Mouse (Mus musculus): ENCODE results near the gene Srxn1. TPM values are rescaled to one million over a fixed set of nuclear protein-coding genes. Genes with fewer than 3 reads are reported as not detected.

Srxn1 gene
- total and polyA plus RNA-seq, 2 experiments from 2014 or later, result 9.5 to 10.9 TPM

DNA sequence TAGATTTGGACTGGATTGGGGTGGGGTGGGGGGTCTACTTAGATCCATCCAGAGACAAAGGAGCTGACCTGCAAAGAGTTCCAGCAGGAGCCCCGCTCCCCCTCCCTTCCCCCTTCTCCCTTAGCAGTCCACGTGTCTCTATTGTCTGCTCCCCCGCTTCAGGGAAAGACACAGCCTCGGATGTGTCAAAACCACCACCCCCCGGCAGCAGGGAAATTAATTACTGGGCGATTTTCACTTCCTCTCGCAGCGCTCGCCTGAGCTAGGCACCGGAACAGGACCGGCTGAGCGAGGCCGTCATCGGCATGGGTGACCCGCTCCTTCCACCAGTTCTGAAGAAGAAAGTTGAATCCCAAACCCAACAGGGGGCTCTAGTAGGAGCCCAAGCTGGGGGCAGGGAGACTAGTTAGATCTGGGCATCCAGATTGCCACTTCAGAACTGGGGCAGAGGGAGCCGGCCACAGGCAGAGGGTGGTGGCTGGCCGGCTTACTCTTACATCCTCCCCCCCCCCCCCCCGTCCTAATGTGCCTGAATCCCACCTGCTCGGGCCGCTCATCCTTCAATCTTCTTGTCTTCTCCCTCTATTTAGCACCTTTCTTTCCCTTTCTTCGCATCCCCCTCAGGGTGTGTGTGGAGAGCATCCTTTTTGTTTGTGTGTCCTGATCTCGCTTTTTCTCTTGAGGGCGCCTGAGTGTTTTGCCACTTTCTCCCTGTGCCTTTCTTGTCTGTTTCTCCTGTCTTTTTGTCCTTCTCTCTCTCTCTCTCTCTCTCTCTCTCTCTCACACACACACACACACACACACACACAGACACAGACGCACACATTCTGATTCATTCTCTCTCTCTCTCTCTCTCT, 24.4 kb upstream of the Srxn1 start, which contains the start of gene Scrt2:
Gene Scrt2, plus strand, starts transcription at position 845 of the 857 bp plus-strand sequence.
- ATAC-seq (ENCODE audit: insufficient read depth, low read depth) (no peak), DNase-seq (ENCODE audit: low spot score) (no peak)
- Histone ChIP-seq H3K4me2 (ENCODE audit: low read depth, low read length) (peak within 1 kb of the TSS; percentile 46), H3K36me3 (replicated peaks; ENCODE audit: control insufficient read depth, insufficient read depth, low read length) (no peaks in the 10 kb centered on the region), H3K4me1 (ENCODE audit: control insufficient read depth, insufficient read depth) (no peaks in the 10 kb centered on the region), H3K9ac (replicated peaks; ENCODE audit: low read depth, low read length) (no peak within 1 kb of the TSS), H3K27me3 (ENCODE audit: control insufficient read depth, insufficient read depth, low read length) (peaks cover 86% of the 10 kb centered on the region), H3K9me3 (replicated peaks; ENCODE audit: control insufficient read depth, low read length) (no peaks in the 10 kb centered on the region), H3K4me3 (ENCODE audit: low read depth, low read length) (peak within 1 kb of the TSS; percentile 28), H3K27ac (ENCODE audit: low read depth) (no peak within 1 kb of the TSS)
- TF ChIP-seq EP300 (IDR thresholded peaks at IDR 0.05; ENCODE audit: low read depth) (no peak), CTCF (IDR thresholded peaks at IDR 0.05; ENCODE audit: low read depth) (no peak)
- 3% methylated on average over 24 of the region's 24 CpGs for WGBS

DNA sequence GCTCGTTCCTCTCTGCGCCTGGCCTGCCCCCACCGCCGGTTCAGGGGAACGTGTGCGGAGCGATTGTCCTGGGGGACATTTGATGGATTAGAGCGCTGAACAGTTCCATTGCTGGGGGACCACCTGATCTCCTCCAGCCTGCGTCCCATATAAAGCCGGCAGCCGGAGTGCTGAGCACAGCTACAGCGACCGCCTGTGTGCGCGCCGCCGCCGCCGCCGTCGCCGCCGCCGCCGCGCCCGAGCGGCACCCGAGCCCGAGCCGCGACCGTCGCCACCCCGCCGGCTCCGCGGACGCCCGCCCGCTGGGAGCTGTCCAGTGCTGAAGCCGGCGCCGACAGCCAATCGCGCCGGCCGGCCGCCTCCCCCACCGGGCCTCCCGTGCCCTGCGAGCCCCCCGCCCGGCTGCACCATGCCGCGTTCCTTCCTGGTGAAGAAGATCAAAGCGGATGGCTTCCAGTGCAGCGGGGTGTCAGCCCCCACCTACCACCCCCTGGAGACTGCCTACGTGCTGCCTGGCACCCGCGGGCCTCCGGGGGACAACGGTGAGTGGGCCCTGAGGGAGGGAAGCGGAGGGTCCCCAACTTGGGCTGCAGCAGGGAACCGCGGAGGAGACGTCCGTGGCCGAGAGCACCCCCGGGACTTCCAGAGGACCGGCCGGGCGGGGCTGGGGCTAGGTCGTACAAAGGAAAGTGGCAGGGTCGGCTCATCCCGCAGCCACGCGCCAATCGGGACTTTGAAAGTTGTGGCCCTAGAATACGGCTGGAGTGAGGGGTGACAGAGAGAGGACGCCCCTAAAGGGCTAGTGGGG, 23.5 kb upstream of the Srxn1 start:
- Histone ChIP-seq H3K27me3 (ENCODE audit: control insufficient read depth, insufficient read depth, low read length) (peaks cover 78% of the 10 kb centered on the region), H3K27ac (ENCODE audit: low read depth) (no peak overlapping the region), H3K36me3 (replicated peaks; ENCODE audit: control insufficient read depth, insufficient read depth, low read length) (no peaks in the 10 kb centered on the region), H3K9ac (replicated peaks; ENCODE audit: low read depth, low read length) (no peak overlapping the region), H3K4me3 (ENCODE audit: low read depth, low read length) (peak overlapping the region; percentile 28), H3K9me3 (replicated peaks; ENCODE audit: control insufficient read depth, low read length) (no peaks in the 10 kb centered on the region), H3K4me2 (ENCODE audit: low read depth, low read length) (peak overlapping the region; percentile 46), H3K4me1 (ENCODE audit: control insufficient read depth, insufficient read depth) (no peaks in the 10 kb centered on the region)
- DNase-seq (ENCODE audit: low spot score) (peak; percentile 67), ATAC-seq (ENCODE audit: insufficient read depth, low read depth) (peak; percentile 90)
- TF ChIP-seq CTCF (IDR thresholded peaks at IDR 0.05; ENCODE audit: low read depth), result no peak
- TF ChIP-seq EP300 (IDR thresholded peaks at IDR 0.05; ENCODE audit: low read depth), result no peak
- WGBS, result under 1% methylated on average over 73 of the region's 81 CpGs

DNA sequence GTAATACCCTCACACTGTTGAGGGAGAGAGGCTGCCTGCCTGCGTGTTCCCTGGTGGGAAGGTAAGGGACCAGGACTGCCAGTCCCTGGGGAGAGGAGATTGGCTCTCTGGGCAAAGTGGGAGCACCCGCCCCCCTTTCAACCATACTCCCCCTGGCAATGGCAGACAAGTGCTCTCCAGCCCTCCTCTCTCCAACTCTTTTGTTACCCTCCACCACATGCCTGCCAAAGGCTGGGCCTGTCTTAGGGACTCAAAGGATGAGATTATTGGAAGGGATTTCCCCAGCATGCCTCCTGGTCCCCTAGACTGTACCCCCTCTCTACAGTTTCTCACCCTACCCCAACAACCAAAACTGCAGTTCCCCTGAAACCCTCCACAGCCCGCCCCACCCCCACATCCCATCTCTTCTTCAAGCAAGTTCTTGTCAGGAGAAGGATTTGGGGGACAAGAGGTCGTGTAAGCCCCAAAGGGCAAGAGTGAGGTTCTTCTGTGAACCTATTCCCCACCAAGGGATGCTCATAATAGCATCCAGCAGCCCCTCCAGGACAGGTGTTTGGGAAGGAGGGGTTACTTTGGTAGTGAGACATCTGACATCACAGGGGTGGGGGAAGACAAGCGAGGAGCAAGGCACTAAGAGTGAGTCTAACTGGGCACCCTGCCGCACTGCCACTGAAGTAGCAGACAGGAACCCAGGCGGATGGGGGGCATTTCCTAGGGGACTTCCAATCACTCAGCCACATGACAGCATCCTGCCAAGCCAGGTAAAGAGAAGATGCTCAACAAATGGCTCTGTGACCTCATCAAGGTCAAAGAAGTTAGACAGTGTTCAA, 22.6 kb upstream of the Srxn1 start:
- ATAC-seq (ENCODE audit: insufficient read depth, low read depth) (no peak), DNase-seq (ENCODE audit: low spot score) (no peak)
- Histone ChIP-seq H3K27ac (ENCODE audit: low read depth) (no peak overlapping the region), H3K9ac (replicated peaks; ENCODE audit: low read depth, low read length) (no peak overlapping the region), H3K36me3 (replicated peaks; ENCODE audit: control insufficient read depth, insufficient read depth, low read length) (no peaks in the 10 kb centered on the region), H3K4me2 (ENCODE audit: low read depth, low read length) (no peak overlapping the region), H3K9me3 (replicated peaks; ENCODE audit: control insufficient read depth, low read length) (no peaks in the 10 kb centered on the region), H3K4me3 (ENCODE audit: low read depth, low read length) (no peak overlapping the region), H3K27me3 (ENCODE audit: control insufficient read depth, insufficient read depth, low read length) (peaks cover 70% of the 10 kb centered on the region), H3K4me1 (ENCODE audit: control insufficient read depth, insufficient read depth) (peaks cover 4% of the 10 kb centered on the region; the same call in 1 of the 2 replicates)
- 19% methylated on average over 7 of the region's 7 CpGs for WGBS
- TF ChIP-seq EP300 (IDR thresholded peaks at IDR 0.05; ENCODE audit: low read depth) (no peak), CTCF (IDR thresholded peaks at IDR 0.05; ENCODE audit: low read depth) (no peak)

DNA sequence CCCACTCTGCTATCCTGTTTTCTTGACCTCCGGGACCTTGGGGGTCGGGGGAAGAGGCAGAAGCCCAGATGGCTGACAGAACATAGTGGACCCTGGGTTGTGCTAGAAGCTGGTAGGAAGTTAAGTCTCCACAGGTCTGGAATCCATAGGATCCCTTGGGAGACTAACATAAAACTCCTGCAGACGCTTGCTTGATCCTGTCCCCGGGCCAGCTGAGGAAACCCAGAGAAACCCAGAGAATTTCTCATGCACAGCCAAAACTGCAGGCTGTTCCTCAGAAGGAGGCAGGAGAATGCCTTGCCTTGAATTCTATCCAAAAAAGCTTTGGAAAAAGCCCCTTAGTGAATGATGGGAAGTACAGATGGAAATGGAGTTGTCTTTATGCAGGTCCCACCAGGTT, 21.9 kb upstream of the Srxn1 start:
- Histone ChIP-seq H3K9me3 (replicated peaks; ENCODE audit: control insufficient read depth, low read length) (no peaks in the 10 kb centered on the region), H3K4me3 (ENCODE audit: low read depth, low read length) (no peak overlapping the region), H3K4me1 (ENCODE audit: control insufficient read depth, insufficient read depth) (peaks cover 4% of the 10 kb centered on the region; the same call in 1 of the 2 replicates), H3K36me3 (replicated peaks; ENCODE audit: control insufficient read depth, insufficient read depth, low read length) (no peaks in the 10 kb centered on the region), H3K9ac (replicated peaks; ENCODE audit: low read depth, low read length) (no peak overlapping the region), H3K27me3 (ENCODE audit: control insufficient read depth, insufficient read depth, low read length) (peaks cover 64% of the 10 kb centered on the region), H3K27ac (ENCODE audit: low read depth) (no peak overlapping the region), H3K4me2 (ENCODE audit: low read depth, low read length) (no peak overlapping the region)
- 74% methylated on average over 4 of the region's 4 CpGs for WGBS
- no peak for TF ChIP-seq EP300 (IDR thresholded peaks at IDR 0.05; ENCODE audit: low read depth)
- TF ChIP-seq CTCF (IDR thresholded peaks at IDR 0.05; ENCODE audit: low read depth), result no peak
- ATAC-seq (ENCODE audit: insufficient read depth, low read depth) (no peak), DNase-seq (ENCODE audit: low spot score) (no peak)

DNA sequence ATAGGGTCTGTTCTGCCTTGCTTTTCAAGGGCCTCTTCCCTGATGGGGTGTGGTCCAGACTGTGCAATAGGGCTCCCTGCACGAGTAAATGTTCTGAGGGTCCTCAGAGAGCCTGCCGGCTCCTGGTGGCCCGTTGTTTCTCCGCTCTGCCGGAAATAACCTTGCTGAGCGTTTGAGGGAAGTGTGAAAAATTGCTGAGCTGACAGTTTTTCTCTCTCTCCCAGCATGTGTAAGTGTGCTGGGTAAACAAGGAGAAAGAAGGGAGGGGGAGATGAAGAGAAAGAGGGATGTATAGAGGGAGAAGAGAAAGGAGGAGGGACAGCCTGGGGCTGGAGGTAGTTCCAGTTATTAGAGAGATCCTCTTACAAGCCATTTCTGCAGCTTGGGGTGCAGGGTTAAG, 21.0 kb upstream of the Srxn1 start:
- ATAC-seq (ENCODE audit: insufficient read depth, low read depth), result no peak
- TF ChIP-seq CTCF (IDR thresholded peaks at IDR 0.05; ENCODE audit: low read depth) (no peak), EP300 (IDR thresholded peaks at IDR 0.05; ENCODE audit: low read depth) (no peak)
- Histone ChIP-seq H3K36me3 (replicated peaks; ENCODE audit: control insufficient read depth, insufficient read depth, low read length) (no peaks in the 10 kb centered on the region), H3K27me3 (ENCODE audit: control insufficient read depth, insufficient read depth, low read length) (peaks cover 55% of the 10 kb centered on the region), H3K4me1 (ENCODE audit: control insufficient read depth, insufficient read depth) (peaks cover 4% of the 10 kb centered on the region; the same call in 1 of the 2 replicates), H3K4me3 (ENCODE audit: low read depth, low read length) (no peak overlapping the region), H3K9ac (replicated peaks; ENCODE audit: low read depth, low read length) (no peak overlapping the region), H3K9me3 (replicated peaks; ENCODE audit: control insufficient read depth, low read length) (no peaks in the 10 kb centered on the region), H3K27ac (ENCODE audit: low read depth) (no peak overlapping the region), H3K4me2 (ENCODE audit: low read depth, low read length) (no peak overlapping the region)
- 49% methylated on average over 6 of the region's 6 CpGs for WGBS
- DNase-seq (ENCODE audit: low spot score), result no peak
